Mouse (Mus musculus): Measurements from ENCODE around the gene Primpol. TPM values are rescaled to one million over a fixed set of nuclear protein-coding genes. Genes with fewer than 3 reads are reported as not detected.

Primpol gene
- polyA plus RNA-seq, 2 experiments = 10.1 to 16.8 TPM

DNA sequence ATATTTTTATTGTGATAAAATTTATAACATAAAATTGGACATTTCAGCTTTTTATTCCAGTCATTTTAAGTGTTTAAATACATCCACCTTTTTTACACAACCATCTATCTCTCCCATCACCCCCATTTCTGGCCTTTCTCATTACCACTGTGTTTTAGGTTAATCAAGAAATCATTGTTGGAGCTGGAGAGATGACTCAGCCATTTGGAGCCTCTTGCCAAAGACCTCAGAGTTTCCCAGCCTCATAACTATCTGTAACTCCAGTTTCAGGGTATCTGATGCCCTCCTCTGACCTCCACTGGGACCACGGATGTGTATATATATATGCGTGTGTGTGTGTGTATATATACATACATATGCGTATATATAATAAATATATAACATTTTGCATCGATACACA is 66.0 kb downstream of the Primpol start:
- peak overlapping the region; percentile 45 for H3K4me2 ChIP-seq (replicated peaks; ENCODE audit: low read depth, low read length, severe bottlenecking)

DNA sequence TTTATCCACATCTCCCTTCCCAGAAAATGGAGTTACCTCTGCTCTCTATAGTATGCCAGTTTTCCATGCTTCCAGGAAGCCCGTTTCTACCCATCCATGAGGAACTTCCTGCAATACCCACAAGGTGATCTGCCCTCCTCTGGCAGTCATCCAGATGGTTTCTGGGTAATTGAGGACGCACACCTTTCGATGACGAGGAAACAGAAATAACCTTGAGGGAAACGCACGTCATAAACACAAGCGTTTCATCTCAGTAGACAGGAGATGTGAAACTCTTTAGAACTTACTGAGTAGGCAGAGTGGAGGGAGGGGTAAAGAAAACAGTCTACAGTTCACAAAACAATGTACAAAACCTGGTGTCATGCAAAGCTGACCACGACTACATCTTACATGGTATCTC is 67.0 kb downstream of the Primpol start:
- H3K9me3 ChIP-seq (ENCODE audit: control insufficient read depth, low read length) = no peaks in the 10 kb centered on the region
- H3K27me3 ChIP-seq (ENCODE audit: control insufficient read depth, insufficient read depth, low read length) = no peaks in the 10 kb centered on the region
- H3K36me3 ChIP-seq (ENCODE audit: control insufficient read depth, insufficient read depth, low read length) = no peaks in the 10 kb centered on the region
- no peak for TF ChIP-seq POLR2A (IDR thresholded peaks at IDR 0.05; ENCODE audit: borderline replicate concordance, extremely low read depth, insufficient read depth, insufficient read length)
- no peak overlapping the region for H3K4me3 ChIP-seq (replicated peaks; ENCODE audit: low read length)
- no peak overlapping the region for H3K27ac ChIP-seq (replicated peaks; ENCODE audit: low read depth, low read length)
- H3K4me1 ChIP-seq (ENCODE audit: control insufficient read depth, insufficient read depth, low read length) = no peaks in the 10 kb centered on the region
- DNase-seq (ENCODE audit: low spot score) (no peak), ATAC-seq (ENCODE audit: low FRiP score, low read depth) (no peak)
- WGBS = 76% methylated on average over 8 of the region's 8 CpGs
- no peak overlapping the region for H3K9ac ChIP-seq (ENCODE audit: low read depth, low read length, severe bottlenecking)
- H3K4me2 ChIP-seq (replicated peaks; ENCODE audit: low read depth, low read length, severe bottlenecking) = no peak overlapping the region

More for the DNA sequence above, 66.0 kb downstream of the Primpol start:
- Histone ChIP-seq H3K9ac (ENCODE audit: low read depth, low read length, severe bottlenecking) (no peak overlapping the region), H3K4me1 (ENCODE audit: control insufficient read depth, insufficient read depth, low read length) (no peaks in the 10 kb centered on the region), H3K36me3 (ENCODE audit: control insufficient read depth, insufficient read depth, low read length) (no peaks in the 10 kb centered on the region), H3K27me3 (ENCODE audit: control insufficient read depth, insufficient read depth, low read length) (no peaks in the 10 kb centered on the region), H3K4me3 (replicated peaks; ENCODE audit: low read length) (peak overlapping the region; percentile 50; the same call in 1 of the 2 replicates), H3K9me3 (ENCODE audit: control insufficient read depth, low read length) (no peaks in the 10 kb centered on the region), H3K27ac (replicated peaks; ENCODE audit: low read depth, low read length) (no peak overlapping the region)
- ATAC-seq (ENCODE audit: low FRiP score, low read depth) (no peak), DNase-seq (ENCODE audit: low spot score) (no peak)
- WGBS = 50% methylated on average over 4 of the region's 4 CpGs
- TF ChIP-seq POLR2A (IDR thresholded peaks at IDR 0.05; ENCODE audit: borderline replicate concordance, extremely low read depth, insufficient read depth, insufficient read length) = no peak

DNA sequence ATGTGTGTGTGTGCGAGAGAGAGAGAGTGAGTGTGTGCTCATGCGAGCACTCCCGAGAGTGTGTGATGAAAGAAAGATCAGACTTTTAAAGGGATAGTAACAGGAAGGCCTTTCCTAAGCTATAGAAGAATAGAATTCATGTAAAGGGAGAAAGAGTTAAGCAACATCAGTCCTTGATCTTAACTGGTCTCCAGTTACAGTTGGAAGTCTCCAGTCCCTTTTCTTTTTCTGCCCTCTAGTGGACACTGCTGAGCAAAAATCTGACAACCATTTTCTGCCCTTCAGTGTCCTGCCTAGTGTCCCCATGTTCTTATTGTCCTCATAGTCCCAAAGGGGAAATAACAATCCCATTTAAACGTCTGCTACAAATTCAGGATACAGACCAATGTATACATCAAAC is 69.8 kb downstream of the Primpol start:
- no peaks in the 10 kb centered on the region for H3K9me3 ChIP-seq (ENCODE audit: control insufficient read depth, low read length)
- no peaks in the 10 kb centered on the region for H3K4me1 ChIP-seq (ENCODE audit: control insufficient read depth, insufficient read depth, low read length)
- no peak overlapping the region for H3K4me2 ChIP-seq (replicated peaks; ENCODE audit: low read depth, low read length, severe bottlenecking)
- no peak overlapping the region for H3K9ac ChIP-seq (ENCODE audit: low read depth, low read length, severe bottlenecking)
- 41% methylated on average over 4 of the region's 4 CpGs for WGBS
- H3K27me3 ChIP-seq (ENCODE audit: control insufficient read depth, insufficient read depth, low read length) = no peaks in the 10 kb centered on the region
- no peak for ATAC-seq (ENCODE audit: low FRiP score, low read depth)
- no peak overlapping the region for H3K4me3 ChIP-seq (replicated peaks; ENCODE audit: low read length)
- H3K36me3 ChIP-seq (ENCODE audit: control insufficient read depth, insufficient read depth, low read length) = no peaks in the 10 kb centered on the region
- DNase-seq (ENCODE audit: low spot score) = peak; percentile 82
- TF ChIP-seq POLR2A (IDR thresholded peaks at IDR 0.05; ENCODE audit: borderline replicate concordance, extremely low read depth, insufficient read depth, insufficient read length) = no peak
- H3K27ac ChIP-seq (replicated peaks; ENCODE audit: low read depth, low read length) = no peak overlapping the region

DNA sequence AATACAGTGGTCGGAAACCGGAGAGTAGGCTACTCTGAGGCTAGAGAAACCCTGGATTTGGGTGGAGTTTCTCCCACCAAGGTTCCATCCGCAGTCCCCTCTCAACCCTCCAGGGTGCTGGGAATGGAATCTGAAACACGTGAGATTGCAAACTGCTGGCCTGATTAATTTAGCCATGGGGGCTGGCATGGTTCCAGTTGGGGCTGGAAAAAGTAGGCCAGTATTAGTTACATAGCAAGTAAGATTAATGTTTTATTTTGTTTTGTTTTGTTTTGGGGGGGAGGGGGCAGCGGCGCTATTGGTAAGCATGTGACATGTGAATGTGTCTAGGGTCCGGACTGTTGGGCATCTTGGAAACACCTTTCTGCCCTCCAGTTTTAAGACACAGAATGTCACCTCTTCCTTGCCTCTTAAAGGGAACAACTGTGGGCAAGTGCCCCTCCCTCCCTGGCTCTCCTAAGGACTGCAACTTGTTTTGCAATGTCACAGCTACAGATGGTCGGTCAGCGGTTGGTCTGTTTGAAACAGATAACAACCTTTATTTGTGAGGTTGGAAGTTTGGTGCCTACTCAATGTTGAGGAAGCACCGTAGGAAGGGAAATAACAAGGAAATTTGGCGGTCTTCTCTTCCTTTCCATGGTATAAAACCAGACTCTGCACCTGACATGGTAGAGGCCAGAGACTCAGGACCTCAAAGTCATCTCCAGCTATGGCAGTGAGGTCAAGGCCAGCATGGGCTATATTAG is 70.4 kb downstream of the Primpol start:
- no peak overlapping the region for H3K27ac ChIP-seq (replicated peaks; ENCODE audit: low read depth, low read length)
- WGBS = 74% methylated on average over 11 of the region's 11 CpGs
- H3K27me3 ChIP-seq (ENCODE audit: control insufficient read depth, insufficient read depth, low read length) = no peaks in the 10 kb centered on the region
- TF ChIP-seq POLR2A (IDR thresholded peaks at IDR 0.05; ENCODE audit: borderline replicate concordance, extremely low read depth, insufficient read depth, insufficient read length) = no peak
- no peak overlapping the region for H3K4me2 ChIP-seq (replicated peaks; ENCODE audit: low read depth, low read length, severe bottlenecking)
- ATAC-seq (ENCODE audit: low FRiP score, low read depth) (no peak), DNase-seq (ENCODE audit: low spot score) (no peak)
- H3K36me3 ChIP-seq (ENCODE audit: control insufficient read depth, insufficient read depth, low read length) = no peaks in the 10 kb centered on the region
- no peak overlapping the region for H3K9ac ChIP-seq (ENCODE audit: low read depth, low read length, severe bottlenecking)
- no peaks in the 10 kb centered on the region for H3K4me1 ChIP-seq (ENCODE audit: control insufficient read depth, insufficient read depth, low read length)
- H3K9me3 ChIP-seq (ENCODE audit: control insufficient read depth, low read length) = no peaks in the 10 kb centered on the region
- no peak overlapping the region for H3K4me3 ChIP-seq (replicated peaks; ENCODE audit: low read length)

DNA sequence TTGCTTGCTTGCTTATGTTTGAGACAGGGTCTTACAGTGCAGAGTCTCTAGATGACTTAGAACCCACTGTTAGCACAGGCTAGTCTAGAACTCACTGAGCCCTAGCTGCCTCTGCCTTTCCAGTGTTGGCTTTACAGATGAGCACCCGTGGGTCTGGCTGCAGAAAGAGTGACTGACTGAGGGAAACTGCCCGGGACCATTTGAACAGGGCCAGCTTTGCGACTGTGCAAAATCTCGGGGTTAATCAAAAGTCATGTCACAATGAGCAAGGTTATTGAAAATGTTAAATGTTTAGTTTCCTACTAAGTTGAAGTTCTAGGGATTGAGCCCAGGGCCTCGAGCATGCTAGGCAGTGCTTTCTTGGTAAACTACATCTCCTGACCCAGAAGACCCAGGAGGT is 71.2 kb downstream of the Primpol start:
- ATAC-seq (ENCODE audit: low FRiP score, low read depth) (no peak), DNase-seq (ENCODE audit: low spot score) (no peak)
- no peak overlapping the region for H3K4me2 ChIP-seq (replicated peaks; ENCODE audit: low read depth, low read length, severe bottlenecking)
- H3K4me1 ChIP-seq (ENCODE audit: control insufficient read depth, insufficient read depth, low read length) = no peaks in the 10 kb centered on the region
- no peaks in the 10 kb centered on the region for H3K36me3 ChIP-seq (ENCODE audit: control insufficient read depth, insufficient read depth, low read length)
- H3K9me3 ChIP-seq (ENCODE audit: control insufficient read depth, low read length) = no peaks in the 10 kb centered on the region
- no peaks in the 10 kb centered on the region for H3K27me3 ChIP-seq (ENCODE audit: control insufficient read depth, insufficient read depth, low read length)
- H3K27ac ChIP-seq (replicated peaks; ENCODE audit: low read depth, low read length) = no peak overlapping the region
- TF ChIP-seq POLR2A (IDR thresholded peaks at IDR 0.05; ENCODE audit: borderline replicate concordance, extremely low read depth, insufficient read depth, insufficient read length) = no peak
- WGBS = 83% methylated on average over 5 of the region's 5 CpGs
- no peak overlapping the region for H3K4me3 ChIP-seq (replicated peaks; ENCODE audit: low read length)
- H3K9ac ChIP-seq (ENCODE audit: low read depth, low read length, severe bottlenecking) = no peak overlapping the region

All from limb, embryonic 14.5 days (tissue).